30 mouse cellular contexts compared by ENCODE assay signal in genomic region chr5:141781142-141781541, GRCm38 (mm10).
DNase-seq lines count a peak whose midpoint lies in the region; ATAC-seq and TF ChIP-seq lines count a peak whose summit lies in the region.
"Had no signal": no experiment of that assay in that cellular context is flagged by ENCODE, and none has a peak within 500 bp of the region (broad histone marks: within the 10 kb centered on the region; RNA-seq: fewer than 3 reads in every experiment).

No protein-coding gene starts in this region.

- no peak overlapping the region for H3K9ac ChIP-seq in kidney, embryonic 16.5 days (replicated peaks; ENCODE audit: low read length)
- H3K9ac ChIP-seq: embryonic facial prominence, embryonic 12.5 days; forebrain, embryonic 15.5 days; heart, embryonic 12.5 days; hindbrain, embryonic 15.5 days; kidney, embryonic 15.5 days; limb, embryonic 13.5 days; stomach, embryonic 15.5 days had no signal

- no peak for TF ChIP-seq POLR2A in lung, adult 2 months (IDR thresholded peaks at IDR 0.05; ENCODE audit: borderline replicate concordance, extremely low read depth, low read depth, low read length)

- DNase-seq in left cerebral cortex, postnatal 10 days (ENCODE audit: extremely low spot score in 1 of 2, low spot score in 2 of 2), result peak; percentile 7 to 45
- no peak for DNase-seq in left cerebral cortex, adult 11 months (ENCODE audit: low spot score)
- peak; percentile 22 for DNase-seq in right cerebral cortex, postnatal 14 days
- DNase-seq in right cerebral cortex, postnatal 25 days, result no peak
- no peak for DNase-seq in lung, adult 2 months
- DNase-seq: adrenal gland, adult 2 months; cerebellum, adult 18-20 months; cerebellum, postnatal 36 days; embryo, embryonic 11 days; gastrocnemius, postnatal 36 days; heart, adult 2 months; heart, postnatal 4 days; kidney, adult 18-20 months; kidney, postnatal 36 days; lung, postnatal 4 days; midbrain, embryonic 14.5 days; retina, postnatal 1 day had no signal

- H3K4me1 ChIP-seq in kidney, embryonic 16.5 days (ENCODE audit: insufficient read depth, low read length), result no peaks in the 10 kb centered on the region
- no peaks in the 10 kb centered on the region for H3K4me1 ChIP-seq in lung, adult 2 months (ENCODE audit: control insufficient read depth, insufficient read depth, low read length)
- H3K4me1 ChIP-seq: embryonic facial prominence, embryonic 12.5 days; forebrain, embryonic 15.5 days; hindbrain, embryonic 15.5 days; kidney, embryonic 15.5 days; limb, embryonic 13.5 days; stomach, embryonic 15.5 days had no signal

- TF ChIP-seq CTCF in lung, adult 2 months (IDR thresholded peaks at IDR 0.05; ENCODE audit: insufficient read depth, low read length), result no peak

- 79% methylated on average over 2 of the region's 2 CpGs for WGBS in kidney, embryonic 16.5 days
- WGBS in lung, adult 2 months, result 60% methylated on average over 2 of the region's 2 CpGs

- no peak overlapping the region for H3K27ac ChIP-seq in kidney, embryonic 16.5 days (ENCODE audit: low read length)
- H3K27ac ChIP-seq: embryonic facial prominence, embryonic 12.5 days; forebrain, embryonic 15.5 days; heart, adult 2 months; hindbrain, embryonic 15.5 days; kidney, embryonic 15.5 days; layer of hippocampus, adult 2 months; limb, embryonic 13.5 days; stomach, embryonic 15.5 days had no signal

- H3K4me3 ChIP-seq in kidney, embryonic 16.5 days (ENCODE audit: low read length), result no peak overlapping the region
- no peak overlapping the region for H3K4me3 ChIP-seq in lung, adult 2 months (replicated peaks; ENCODE audit: extremely low read depth, low read depth, low read length)
- H3K4me3 ChIP-seq: embryonic facial prominence, embryonic 12.5 days; forebrain, embryonic 15.5 days; heart, adult 2 months; heart, embryonic 12.5 days; hindbrain, embryonic 15.5 days; kidney, embryonic 15.5 days; layer of hippocampus, adult 2 months; limb, embryonic 13.5 days; stomach, embryonic 15.5 days had no signal

- H3K4me2 ChIP-seq in kidney, embryonic 16.5 days (replicated peaks; ENCODE audit: low read depth, low read length), result no peak overlapping the region
- H3K4me2 ChIP-seq: embryonic facial prominence, embryonic 12.5 days; forebrain, embryonic 15.5 days; heart, embryonic 12.5 days; hindbrain, embryonic 15.5 days; kidney, embryonic 15.5 days; limb, embryonic 13.5 days; liver, embryonic 11.5 days; stomach, embryonic 15.5 days had no signal

- no peaks in the 10 kb centered on the region for H3K9me3 ChIP-seq in kidney, embryonic 16.5 days (ENCODE audit: low read length)
- H3K9me3 ChIP-seq: embryonic facial prominence, embryonic 12.5 days; forebrain, embryonic 15.5 days; heart, embryonic 12.5 days; hindbrain, embryonic 15.5 days; kidney, embryonic 15.5 days; limb, embryonic 13.5 days; stomach, embryonic 15.5 days had no signal

- intact Hi-C loops in left cerebral cortex, postnatal 10 days (cut with DNase I), result no loop called here

- no peaks in the 10 kb centered on the region for H3K27me3 ChIP-seq in kidney, embryonic 16.5 days (ENCODE audit: insufficient read depth, low read length)
- H3K27me3 ChIP-seq: embryonic facial prominence, embryonic 12.5 days; forebrain, embryonic 15.5 days; heart, embryonic 12.5 days; hindbrain, embryonic 15.5 days; kidney, embryonic 15.5 days; limb, embryonic 13.5 days; stomach, embryonic 15.5 days had no signal

- no peaks in the 10 kb centered on the region for H3K36me3 ChIP-seq in kidney, embryonic 16.5 days (ENCODE audit: insufficient read depth, low read length)
- H3K36me3 ChIP-seq: embryonic facial prominence, embryonic 12.5 days; forebrain, embryonic 15.5 days; heart, embryonic 12.5 days; hindbrain, embryonic 15.5 days; kidney, embryonic 15.5 days; limb, embryonic 13.5 days; stomach, embryonic 15.5 days had no signal

- peak; percentile 79 for ATAC-seq in granulocyte monocyte progenitor cell, adult 5-6 weeks (replicated peaks; ENCODE audit: poor library complexity, severe bottlenecking)
- ATAC-seq in kidney, embryonic 16.5 days (ENCODE audit: low FRiP score, low TSS enrichment), result no peak
- ATAC-seq: activated CD4-positive, CD25-positive, alpha-beta regulatory T cell, adult 4 months; CD4-positive, CD25-positive, alpha-beta regulatory T cell, adult 4 months; forebrain, embryonic 15.5 days had no signal

Comparison
In these comparisons a context has a peak if more than half of its experiments do, and no peak if none do; other contexts are left out.
1. DNase-seq: peak in left cerebral cortex, postnatal 10 days (2 of 2) and right cerebral cortex, postnatal 14 days (single experiment); none in left cerebral cortex, adult 11 months (single experiment), right cerebral cortex, postnatal 25 days (single experiment) and lung, adult 2 months (single experiment).